Mouse (Mus musculus) lung, postnatal 0 days (tissue): Measurements from ENCODE around the gene Ppp1r26.

Source experiments
- CTCF ChIP-seq: IDR thresholded peaks from 2 replicates; pipeline ENCODE4 v1.5.1; 2016; ENCODE audit warnings: antibody characterized with exemption, mild to moderate bottlenecking
- EP300 ChIP-seq: IDR thresholded peaks from 2 replicates; pipeline ENCODE4 v1.6.1; 2016; ENCODE audit warnings: antibody characterized with exemption, mild to moderate bottlenecking, control low read depth

GRCm38 (mm10) chr2:28453539-28453938 lies 6.9 kb downstream of the Ppp1r26 start:
- TF ChIP-seq CTCF (no peak), EP300 (no peak)
